Mouse (Mus musculus): ENCODE measurements around the gene 2410015M20Rik.
A peak's percentile ranks its signal among the peaks of the same experiment; 100 is the strongest.
"Not testable (repeated sequence)": the region's sequence is repeated elsewhere in the genome, so short reads cannot be mapped to it uniquely, and the experiment has no call there.

The 2410015M20Rik gene

DNA sequence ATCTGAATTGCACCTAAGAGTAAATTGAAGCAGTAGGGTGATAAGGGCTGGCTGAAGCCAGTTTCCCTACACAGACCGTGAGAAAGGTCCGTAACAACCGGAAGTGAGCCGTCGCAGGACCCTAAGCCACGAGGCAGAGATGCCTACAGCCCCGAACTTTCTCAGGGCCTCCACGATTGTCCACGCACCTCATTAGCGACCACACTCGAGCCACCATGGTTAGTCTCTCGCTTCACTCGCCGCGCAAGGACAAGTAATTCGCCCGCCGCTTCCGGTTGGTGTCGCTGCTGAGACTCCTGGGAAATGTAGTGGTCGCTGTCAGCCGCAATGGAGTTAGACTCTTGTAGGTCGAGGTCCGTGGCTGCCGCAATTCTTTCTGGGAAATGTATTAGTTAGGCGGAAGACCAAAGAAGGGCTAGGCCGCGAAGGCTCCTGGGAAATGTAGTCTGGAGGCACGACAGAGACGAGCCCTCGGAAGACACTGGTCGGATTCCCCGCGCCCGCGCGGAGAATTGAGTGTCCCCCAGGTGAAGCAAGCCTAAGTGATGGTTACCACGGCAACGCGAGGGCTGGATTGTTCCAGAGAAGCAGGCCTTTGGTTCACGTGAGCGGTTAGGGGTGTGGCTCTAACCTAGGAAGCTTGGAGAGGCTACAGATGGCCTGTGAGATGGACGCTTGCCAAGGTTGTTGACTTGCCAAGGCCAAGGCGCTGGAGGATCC, at the start of gene 2410015M20Rik:
Gene 2410015M20Rik (minus strand): TSS at position 320 of the 720 bp plus-strand sequence.
- peak; percentile 95 for DNase-seq (ENCODE audit: low read depth)

DNA sequence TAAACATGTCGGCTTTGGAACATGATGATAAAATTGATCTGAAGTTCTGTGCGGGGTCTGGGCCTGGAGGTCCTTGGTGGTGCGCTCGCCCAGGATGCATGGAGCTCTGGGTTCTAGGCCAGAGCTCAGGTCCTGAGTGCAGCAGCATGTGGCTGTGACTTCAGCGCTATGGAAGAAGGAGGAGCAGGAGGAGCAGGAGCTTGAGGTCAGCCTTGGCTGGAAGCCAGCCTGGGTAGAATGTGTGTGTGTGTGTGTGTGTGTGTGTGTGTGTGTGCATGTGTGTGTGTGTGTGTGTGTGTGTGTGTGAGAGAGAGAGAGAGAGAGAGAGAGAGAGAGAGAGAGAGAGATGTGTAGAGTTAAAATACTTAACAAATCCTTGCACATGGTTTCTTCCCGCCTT, 46.6 kb upstream of the 2410015M20Rik start:
- no peak for DNase-seq (ENCODE audit: low read depth)

DNA sequence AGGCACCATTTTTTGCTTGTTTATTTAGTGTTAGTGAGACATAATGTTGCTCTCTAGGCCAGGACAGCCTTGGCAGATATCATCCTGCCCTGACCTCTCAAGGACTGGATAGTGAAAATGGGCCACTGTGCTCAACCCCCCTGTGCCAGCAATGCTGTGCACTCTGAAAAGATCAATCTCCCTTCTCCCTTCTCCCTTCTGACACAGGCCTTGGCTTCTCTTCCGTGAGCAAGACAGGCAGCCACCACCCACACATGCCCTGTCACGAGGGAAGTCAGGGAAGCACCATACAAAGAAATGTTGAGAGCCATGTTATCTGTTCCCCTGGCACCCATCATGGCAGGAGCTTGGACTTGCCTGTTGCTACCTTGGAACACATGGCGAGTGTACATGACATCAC, 45.7 kb upstream of the 2410015M20Rik start:
- DNase-seq (ENCODE audit: low read depth) = no peak

DNA sequence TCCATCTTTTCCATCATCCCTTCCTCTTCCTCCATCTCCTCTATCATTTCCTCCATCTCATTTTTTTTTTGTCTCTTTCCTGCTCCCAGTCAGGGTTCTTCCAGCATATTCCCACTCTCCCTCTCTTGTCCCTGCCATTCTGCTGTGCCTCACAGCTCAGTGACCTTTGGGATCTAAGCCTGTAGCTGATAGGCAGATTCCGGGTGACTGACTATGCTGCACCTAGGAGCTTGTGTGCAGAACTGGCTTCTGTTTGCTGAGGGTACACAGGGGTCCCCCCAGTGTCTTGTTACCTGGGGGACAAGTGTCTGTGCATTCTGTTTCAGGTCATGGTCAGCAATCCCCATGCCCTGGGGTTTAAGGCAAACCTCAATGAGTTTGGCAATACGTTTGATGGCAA, 45.2 kb upstream of the 2410015M20Rik start:
- no peak for DNase-seq (ENCODE audit: low read depth)

DNA sequence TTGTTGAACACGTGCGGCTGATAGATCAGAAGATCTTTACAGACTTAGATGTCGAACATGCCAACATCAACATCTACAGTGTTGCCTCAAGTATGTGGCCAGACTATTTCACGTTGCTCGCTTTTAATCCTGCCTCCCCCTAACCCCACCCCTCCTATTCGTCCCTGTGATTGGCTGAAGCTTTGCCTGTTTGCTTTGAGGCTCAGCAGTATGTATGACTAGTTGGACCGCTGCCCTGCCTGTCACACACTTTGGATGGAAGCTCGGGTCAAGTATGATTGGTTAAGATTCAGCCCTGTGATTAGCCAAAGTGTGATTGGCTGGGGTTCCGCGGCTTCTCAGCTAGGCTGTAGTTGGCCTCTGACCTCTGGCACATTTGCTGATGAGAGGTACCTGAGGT, 42.2 kb upstream of the 2410015M20Rik start:
- no peak for DNase-seq (ENCODE audit: low read depth)

DNA sequence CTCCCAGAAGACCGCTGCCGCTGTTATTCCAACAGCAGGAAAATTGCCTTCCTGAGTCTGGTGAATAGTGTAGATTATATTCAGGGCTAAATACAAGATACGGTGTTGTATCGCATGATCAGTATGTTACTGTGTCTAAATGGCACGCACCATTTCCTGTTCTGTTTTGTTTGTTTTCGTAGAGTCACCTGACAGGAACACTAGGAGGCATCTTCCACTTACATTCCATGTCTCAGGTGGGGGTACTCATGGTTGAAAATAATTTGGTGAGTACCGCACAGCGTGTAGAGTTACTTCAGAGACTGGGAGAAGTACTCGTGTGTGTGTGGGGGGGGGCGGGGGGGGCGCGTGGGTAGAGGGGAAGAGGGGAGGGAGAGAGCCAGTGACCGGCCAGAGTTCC, 38.0 kb upstream of the 2410015M20Rik start:
- DNase-seq (ENCODE audit: low read depth) = peak; percentile 22

DNA sequence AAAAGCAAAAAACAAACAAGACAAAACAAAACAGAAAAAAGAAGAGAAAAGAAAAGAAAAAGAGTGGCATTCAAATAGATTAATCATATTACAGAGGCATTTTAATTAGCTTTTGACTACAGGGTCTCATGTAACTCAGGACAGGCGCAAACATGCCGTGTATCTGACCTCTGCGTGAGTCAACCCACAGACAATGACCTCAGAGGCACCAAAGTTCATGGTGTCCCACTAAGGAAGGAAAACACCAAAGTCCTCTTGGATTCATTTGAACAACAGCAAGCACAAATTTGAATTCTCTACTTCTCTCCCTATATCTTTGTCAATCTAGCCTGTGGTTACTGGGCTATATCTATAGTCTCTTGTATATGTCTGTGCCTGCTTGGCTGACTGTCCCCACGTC, 33.7 kb upstream of the 2410015M20Rik start:
- no peak for DNase-seq (ENCODE audit: low read depth)

DNA sequence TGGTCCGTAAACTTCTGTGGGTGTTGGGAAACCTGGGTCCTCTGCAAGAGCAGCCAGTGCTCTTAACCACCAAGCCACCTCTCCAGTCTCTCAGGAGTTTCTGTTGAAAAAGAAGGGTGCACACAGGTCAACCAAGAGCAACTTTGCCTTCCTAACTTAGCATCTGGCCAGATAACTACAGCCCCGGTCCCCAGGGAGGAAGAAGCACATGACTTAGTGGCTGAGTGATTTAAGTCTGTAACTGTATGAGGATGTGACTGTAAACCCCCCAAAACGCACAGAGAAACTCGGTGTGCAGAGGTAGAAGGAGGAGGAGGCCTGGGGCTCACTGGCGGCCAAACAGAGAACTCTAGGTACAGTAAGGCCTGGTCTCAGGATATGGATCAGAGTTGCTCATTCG, 24.5 kb upstream of the 2410015M20Rik start:
- no peak for DNase-seq (ENCODE audit: low read depth)

DNA sequence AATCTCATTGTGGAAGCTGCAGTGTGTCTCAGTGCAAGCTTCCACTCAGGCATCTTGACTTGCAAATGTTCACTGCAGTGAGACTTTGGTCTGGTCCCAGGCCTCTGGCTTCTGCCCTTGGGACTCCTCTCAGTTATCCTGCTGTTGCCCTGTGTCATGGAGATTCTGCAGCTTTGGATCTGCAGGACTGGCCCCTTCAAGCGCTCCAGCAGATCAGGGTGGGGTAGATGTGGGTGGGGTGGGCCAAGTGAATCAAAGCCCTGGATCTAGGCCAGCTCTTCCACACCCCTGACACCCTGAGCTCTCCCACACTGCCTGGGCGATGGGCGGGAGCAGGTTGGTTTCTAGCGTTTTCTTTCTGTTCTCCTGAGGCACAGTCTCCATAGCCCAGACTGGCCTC, 22.2 kb upstream of the 2410015M20Rik start:
- no peak for DNase-seq (ENCODE audit: low read depth)

DNA sequence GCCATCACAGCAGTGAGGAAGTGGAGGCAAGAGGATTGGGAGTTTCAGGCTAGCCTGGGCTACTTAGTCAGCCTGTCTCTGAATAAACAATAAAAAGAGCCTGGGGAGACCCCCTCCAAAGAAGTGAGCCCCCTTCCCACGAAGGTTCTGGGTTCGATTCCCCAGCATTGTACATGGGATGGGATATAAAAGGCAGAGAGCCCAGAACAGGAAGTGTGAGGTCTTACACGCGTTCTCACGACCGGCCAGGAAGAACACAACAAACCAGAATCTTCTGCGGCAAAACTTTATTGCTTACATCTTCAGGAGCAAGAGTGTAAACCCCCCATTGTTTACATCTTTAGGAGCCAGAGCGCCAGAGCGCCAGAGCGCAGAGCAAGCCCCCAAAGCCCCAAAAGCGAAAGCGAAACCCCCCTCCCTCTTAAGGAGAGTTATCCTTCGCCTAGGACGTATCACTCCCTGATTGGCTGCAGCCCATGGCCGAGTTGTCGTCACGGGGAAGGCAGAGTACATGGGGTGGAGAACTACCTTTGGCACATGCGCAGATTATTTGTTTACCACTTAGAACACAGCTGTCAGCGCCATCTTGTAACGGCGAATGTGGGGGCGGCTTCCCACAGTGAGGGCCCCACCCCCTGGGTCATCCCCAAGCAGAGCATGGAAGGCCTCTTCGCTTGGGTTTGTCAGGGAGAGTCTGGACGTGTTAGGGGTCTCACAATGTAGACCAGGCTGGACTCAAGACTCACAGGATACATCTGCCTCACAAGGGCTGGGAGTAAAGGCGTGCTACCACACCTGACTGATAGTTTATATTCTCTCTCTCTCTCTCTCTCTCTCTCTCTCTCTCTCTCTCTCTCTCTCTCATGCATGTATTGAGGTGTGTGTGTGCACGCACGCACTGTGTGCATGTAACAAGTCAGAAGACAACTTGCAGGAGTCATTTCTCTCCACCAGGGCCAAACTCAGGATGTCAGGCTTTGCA, 20.5 kb upstream of the 2410015M20Rik start:
- not testable (repeated sequence) for DNase-seq (ENCODE audit: low read depth)

DNA sequence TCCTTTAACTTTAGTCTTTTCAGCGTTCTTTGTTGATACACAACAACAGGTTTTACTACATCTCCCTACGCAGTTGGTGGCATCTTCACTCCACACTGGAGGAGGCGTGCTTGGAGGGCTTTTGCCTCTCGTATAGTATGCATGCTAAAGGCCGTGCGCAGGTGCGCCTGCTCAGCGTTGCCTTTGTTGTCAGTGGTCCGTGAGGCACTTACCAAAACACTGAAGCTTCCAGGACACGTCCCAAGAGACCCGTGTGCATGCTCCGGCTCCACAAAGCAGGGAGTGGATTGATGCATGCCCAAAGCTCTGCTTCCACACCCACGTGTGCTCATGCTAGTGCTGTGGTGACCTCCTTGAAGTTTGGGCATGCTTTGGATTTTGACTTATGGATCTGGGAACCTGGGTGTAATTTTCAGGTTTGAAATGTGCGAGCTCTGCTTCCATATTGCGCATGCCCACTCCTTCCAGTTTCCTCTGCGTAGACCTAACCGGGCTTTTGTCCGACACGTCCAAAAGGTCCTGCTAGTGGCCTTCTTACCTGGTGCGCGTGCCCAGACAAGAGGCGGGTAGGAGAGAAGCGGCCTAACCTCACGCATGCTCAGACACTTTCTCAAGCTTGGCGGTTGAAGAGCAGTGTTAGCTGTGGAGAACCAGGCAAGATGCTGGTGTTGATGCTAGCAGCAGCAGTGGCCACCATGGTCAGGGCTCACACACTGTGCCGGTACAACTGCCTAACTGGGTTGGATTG, 18.1 kb upstream of the 2410015M20Rik start, which contains the start of gene Catsperd:
Gene Catsperd (plus strand): TSS at position 614 of the 748 bp plus-strand sequence.
- no peak for DNase-seq (ENCODE audit: low read depth)

DNA sequence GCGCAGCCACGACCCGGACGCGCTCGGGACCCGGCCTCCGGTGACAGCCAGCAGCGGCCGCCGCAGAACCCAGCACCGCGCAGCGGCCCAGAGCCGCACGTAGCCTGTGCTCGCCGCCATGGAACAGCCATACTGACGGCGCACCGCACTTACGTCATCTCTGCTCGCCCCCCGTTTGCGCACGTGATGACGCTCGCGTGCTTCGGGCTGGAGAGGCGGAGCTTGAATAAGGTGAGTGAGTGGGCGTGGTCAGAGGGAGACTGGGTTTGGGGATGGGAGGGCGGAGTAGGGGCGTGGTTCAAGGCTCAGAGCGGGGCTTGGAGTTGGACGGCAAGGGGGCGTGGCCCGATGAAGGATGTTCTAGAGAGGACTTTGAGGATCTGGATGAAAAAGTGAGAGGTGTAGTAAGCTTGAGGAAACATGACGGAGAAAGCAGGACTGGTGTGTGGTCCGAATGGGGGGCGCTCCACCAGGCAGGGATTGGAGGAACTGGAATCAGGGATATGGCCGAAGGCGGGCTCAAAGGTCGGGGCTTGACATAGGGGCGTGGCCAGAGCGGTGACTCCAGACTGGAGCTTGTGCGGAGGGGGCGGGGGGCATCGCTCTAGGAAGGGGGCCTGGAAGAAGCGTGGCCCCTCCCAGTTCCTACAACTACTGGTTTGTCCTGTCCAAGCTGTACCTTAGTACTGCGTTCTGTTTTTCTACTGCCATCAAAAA, 17.3 kb upstream of the 2410015M20Rik start, which contains the start of gene Lonp1:
Gene Lonp1 (minus strand): TSS at position 134 of the 717 bp plus-strand sequence.
- peak; percentile 99 for DNase-seq (ENCODE audit: low read depth)

DNA sequence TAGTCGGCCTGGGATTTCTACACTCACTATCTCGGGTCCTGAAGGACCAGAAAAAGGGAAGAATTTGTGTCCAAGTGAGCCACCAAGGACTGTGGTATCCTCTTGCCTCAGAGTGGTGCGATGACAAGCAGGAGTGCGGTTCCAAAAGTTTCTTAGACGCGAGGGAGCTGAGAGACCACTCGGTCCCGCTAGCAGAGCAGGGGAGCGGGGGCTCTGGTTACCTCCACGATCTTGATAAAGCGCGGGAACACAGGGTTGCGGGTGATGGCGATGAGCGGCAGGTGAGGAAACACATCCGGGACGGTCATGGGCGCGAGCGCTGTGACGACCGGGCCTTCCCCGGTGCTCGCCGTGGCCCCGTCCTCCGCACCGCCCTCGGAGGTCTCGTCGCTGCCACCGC, 16.7 kb upstream of the 2410015M20Rik start:
- DNase-seq (ENCODE audit: low read depth) = peak; percentile 42

DNA sequence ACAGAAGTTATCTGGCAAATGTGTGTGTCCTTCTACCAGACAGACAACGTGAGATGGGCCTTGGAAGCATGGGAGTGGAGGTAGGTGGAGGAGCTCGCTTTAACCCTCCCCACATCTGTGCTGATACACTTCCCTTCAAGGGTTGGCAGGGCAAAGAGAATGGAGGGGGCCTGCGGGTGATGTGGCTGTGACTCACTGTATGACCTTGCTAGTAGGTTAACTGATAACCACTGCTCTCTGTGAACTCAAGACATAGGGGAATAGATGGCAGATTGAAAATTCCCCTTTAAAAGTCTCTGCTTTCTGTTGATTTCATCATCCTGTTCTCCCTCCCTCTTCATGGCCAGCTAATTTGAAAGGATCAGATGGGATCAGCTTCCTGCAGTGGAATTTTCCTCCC, 15.9 kb upstream of the 2410015M20Rik start:
- no peak for DNase-seq (ENCODE audit: low read depth)

DNA sequence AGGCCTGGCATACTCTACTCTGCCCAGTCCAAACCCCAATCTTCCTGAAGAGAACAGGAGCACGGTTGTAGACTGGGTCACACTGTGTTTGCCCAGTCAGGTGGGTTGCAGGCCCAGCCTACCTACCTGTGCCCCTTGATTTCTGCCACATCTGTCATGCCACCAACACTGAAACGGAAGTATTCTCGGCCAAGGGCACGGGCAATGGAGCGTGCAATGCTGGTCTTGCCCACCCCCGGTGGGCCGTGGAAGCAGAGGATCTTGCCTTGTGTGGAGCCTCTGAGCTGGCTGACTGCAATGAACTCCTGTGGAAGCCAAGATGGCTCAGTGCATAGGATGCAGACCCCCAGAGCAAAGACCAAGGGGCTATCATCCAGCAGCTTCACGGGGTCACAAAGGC, 8.1 kb upstream of the 2410015M20Rik start:
- peak; percentile 5 for DNase-seq (ENCODE audit: low read depth)

DNA sequence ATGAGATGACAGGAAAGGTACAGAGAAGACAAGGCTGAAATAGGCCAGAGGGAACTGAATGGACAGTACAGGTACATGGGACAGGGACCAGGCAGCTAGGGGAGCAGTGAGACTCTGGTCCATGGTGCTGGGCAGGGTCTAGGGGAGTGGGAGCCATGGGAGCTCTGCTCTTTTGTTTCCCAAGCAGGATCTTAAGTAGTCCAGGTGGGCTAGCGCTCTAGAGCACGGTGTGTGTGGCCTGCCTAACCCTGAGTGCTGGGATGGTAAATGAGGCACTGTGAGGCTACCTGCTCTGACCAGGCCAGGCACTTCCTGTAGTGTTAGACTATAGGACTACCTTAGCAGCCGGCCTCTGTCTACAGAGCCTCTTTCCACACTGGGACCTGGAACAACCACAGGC, 7.2 kb upstream of the 2410015M20Rik start:
- peak; percentile 13 for DNase-seq (ENCODE audit: low read depth)

DNA sequence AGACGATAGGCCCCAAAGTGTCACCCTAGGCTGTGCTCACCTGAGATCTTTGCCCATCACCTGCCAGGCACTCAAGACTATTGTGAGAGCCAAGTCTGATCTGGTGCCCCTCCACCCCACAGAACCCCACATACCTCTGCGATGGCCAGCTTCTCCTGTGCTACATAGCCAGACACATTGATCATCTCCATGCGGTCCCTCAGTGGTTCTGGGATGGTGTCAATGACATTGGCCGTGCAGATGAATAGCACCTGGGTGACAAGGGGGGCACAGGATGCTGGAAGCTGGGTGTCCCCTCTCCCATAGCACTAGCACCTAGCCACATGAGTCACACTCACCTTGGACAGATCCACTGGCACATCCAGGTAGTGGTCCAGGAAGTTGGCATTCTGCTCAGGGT, 6.2 kb upstream of the 2410015M20Rik start:
- DNase-seq (ENCODE audit: low read depth) = no peak

DNA sequence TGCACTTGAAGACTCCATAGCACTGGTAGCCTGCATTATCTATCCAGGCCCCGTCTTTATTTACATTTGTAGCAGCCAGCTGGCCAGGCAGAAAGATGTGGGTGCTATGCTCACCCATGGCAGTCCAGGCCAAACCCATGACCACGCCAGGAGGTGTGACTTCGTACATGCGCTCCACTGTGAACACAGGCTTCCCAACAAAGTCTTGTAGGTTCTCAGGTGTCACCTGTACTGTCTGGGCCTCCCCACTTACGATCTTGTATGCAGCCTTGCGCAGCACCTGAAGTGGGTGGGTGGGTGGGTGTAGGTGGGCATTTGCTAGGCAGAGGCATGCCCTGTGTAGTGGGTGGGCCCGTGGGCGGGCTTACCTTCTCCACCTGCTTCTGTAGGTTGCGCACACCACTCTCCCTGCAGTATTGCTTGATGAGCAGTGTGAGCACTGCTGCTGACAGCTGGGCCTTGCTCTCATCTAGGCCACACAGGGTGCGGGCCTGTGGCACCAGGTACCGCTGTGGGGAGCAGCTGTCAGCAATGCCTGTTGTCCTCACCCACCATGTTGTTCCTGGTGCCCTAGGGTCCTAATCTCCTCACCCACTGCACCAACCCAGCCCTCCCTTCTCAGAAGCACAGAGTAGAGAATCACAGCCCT, 5.7 kb upstream of the 2410015M20Rik start:
- no peak for DNase-seq (ENCODE audit: low read depth)

DNA sequence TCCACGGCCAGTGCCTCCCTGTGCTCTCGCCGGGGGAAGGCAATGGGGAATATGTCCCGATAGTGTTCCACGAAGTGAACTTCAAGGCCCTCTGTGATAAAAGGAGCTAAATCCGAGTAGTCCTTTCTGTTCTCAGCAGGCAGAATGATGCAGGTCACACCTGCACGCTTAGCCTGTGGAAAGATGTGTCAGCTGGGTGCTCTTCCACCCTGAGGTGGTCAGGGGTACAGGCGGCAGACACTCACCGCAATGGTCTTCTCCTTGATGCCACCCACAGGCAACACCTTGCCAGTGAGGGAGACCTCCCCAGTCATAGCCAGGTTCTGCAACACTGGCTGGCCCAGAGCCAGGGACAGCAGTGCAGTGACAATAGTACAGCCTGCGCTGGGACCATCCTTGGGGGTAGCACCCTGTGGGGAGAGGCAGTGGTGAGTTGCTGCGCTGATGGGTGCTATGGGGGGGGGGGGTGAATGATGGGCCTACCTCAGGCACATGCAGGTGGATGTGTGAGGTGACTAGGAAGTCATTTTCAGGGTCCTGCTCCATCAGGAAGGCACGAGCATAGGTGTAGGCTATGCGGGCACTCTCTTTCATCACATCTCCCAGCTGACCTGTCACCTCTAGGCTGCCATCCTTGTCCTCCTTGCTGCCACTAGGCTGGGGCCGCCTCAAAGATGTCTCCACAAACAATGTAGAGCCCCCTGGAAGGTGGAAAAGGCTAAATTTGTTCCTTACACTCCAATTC, 5.0 kb upstream of the 2410015M20Rik start:
- no peak for DNase-seq (ENCODE audit: low read depth)

DNA sequence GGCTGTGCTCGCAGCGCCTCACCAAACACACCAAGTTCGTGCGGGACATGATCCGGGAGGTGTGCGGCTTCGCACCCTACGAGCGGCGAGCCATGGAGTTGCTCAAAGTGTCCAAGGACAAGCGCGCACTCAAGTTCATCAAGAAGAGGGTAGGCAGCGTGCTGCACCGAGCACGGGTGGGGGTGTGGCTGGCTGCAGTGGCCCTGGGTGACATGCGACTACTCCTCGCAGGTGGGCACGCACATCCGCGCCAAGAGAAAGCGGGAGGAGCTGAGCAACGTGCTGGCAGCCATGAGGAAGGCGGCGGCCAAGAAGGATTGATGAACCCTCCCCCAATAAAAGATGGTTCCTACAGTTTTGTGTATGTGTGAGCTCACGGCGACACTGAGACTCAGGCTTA, 4.3 kb upstream of the 2410015M20Rik start:
- peak; percentile 51 for DNase-seq (ENCODE audit: low read depth)
